Mouse (Mus musculus) MEL (cell line): ENCODE measurements at regions not wholly inside any gene's neighbourhood (a gene's known extent, or its start where the extent isn't known, plus 50 kb on each side); places are given as distances from the start of the nearest gene placed in this dataset.

Experiments used
- DNase-seq: peaks from one replicate; pipeline ENCODE4 v3.0.0; 2011; ENCODE audit warnings: low read depth, low spot score
- H3K27ac ChIP-seq: 2 replicates; pipeline ENCODE4 v1.5.1; 2012; ENCODE audit warnings: low read depth, mild to moderate bottlenecking, control low read depth, low read length, moderate library complexity; ENCODE audit not compliant: control insufficient read depth
- H3K27me3 ChIP-seq, 2 experiments: fragments of 150-350 bp in 1 of 2; sonication (generic) in 1 of 2; 2 replicates each; pipeline ENCODE4 v1.6.1; 2012; ENCODE audit warnings: low read length in 2 of 2, mild to moderate bottlenecking in 2 of 2, improper control_type of control experiment in 1 of 2, moderate library complexity in 1 of 2; ENCODE audit not compliant: insufficient read depth in 2 of 2, control insufficient read depth in 1 of 2
- H3K36me3 ChIP-seq, 2 experiments: 2 replicates each; pipeline ENCODE4 v1.6.1; 2012 to 2014; ENCODE audit warnings: low read length in 2 of 2, improper control_type of control experiment in 1 of 2, inconsistent platforms in 1 of 2, mild to moderate bottlenecking in 1 of 2; ENCODE audit not compliant: insufficient read depth in 2 of 2, control insufficient read depth in 1 of 2
- H3K4me1 ChIP-seq, 2 experiments: fragments of 150-350 bp in 1 of 2; sonication (generic) in 1 of 2; 2 replicates each; pipeline ENCODE4 v1.6.1; 2012; ENCODE audit warnings: low read length in 2 of 2, improper control_type of control experiment in 1 of 2, mild to moderate bottlenecking in 1 of 2; ENCODE audit not compliant: insufficient read depth in 2 of 2, control insufficient read depth in 1 of 2
- H3K4me3 ChIP-seq, 2 experiments: fragments of 150-350 bp in 1 of 2; sonication (generic) in 1 of 2; 2 replicates each; pipeline ENCODE4 v1.5.1; 2012; ENCODE audit warnings: low read depth in 2 of 2, low read length in 2 of 2, mild to moderate bottlenecking in 2 of 2, moderate library complexity in 2 of 2, control low read depth in 1 of 2, improper control_type of control experiment in 1 of 2; ENCODE audit not compliant: control insufficient read depth in 1 of 2, insufficient read depth in 1 of 2
- H3K79me2 ChIP-seq: 2 replicates; pipeline ENCODE4 v1.6.1; 2012; ENCODE audit warnings: mild to moderate bottlenecking, low read length, moderate library complexity; ENCODE audit not compliant: control insufficient read depth, poor library complexity, insufficient read depth
- H3K9ac ChIP-seq: 2 replicates; pipeline ENCODE4 v1.6.1; 2012; ENCODE audit warnings: low read depth, mild to moderate bottlenecking, control low read depth, low read length, moderate library complexity; ENCODE audit not compliant: control insufficient read depth, poor library complexity, severe bottlenecking
- H3K9me3 ChIP-seq: fragments of 150-350 bp; sonication (generic); replicated peaks from 2 replicates; pipeline ENCODE4 v1.6.1; 2012; ENCODE audit warnings: mild to moderate bottlenecking, low read length, improper control_type of control experiment, moderate library complexity; ENCODE audit not compliant: insufficient read depth
- BHLHE40 ChIP-seq: IDR thresholded peaks from 2 replicates; pipeline ENCODE4 v1.6.1; 2012; ENCODE audit warnings: low read depth, mild to moderate bottlenecking, inconsistent platforms, low read length, improper control_type of control experiment, borderline replicate concordance
- CHD2 ChIP-seq: IDR thresholded peaks from 2 replicates; pipeline ENCODE4 v1.6.1; 2011; ENCODE audit warnings: low read length, improper control_type of control experiment
- CTCF ChIP-seq, 3 experiments: IDR thresholded peaks in 2 of 3; conservative IDR thresholded peaks in 1 of 3; 2 replicates each; pipeline ENCODE4 v1.5.1; 2011 to 2012; ENCODE audit warnings: low read length in 3 of 3, low read depth in 2 of 3, mild to moderate bottlenecking in 2 of 3, improper control_type of control experiment in 1 of 3, inconsistent platforms in 1 of 3, mixed read lengths in 1 of 3, moderate library complexity in 1 of 3; ENCODE audit not compliant: control insufficient read depth in 1 of 3, insufficient read depth in 1 of 3, poor library complexity in 1 of 3, severe bottlenecking in 1 of 3
- EP300 ChIP-seq, 2 experiments: IDR thresholded peaks; 2 replicates each; pipeline ENCODE4 v1.6.1; 2011; ENCODE audit warnings: improper control_type of control experiment in 2 of 2, low read length in 2 of 2, low read depth in 1 of 2, mild to moderate bottlenecking in 1 of 2
- GATA1 ChIP-seq: IDR thresholded peaks from 2 replicates; pipeline ENCODE4 v1.6.1; 2011; ENCODE audit warnings: low read depth, low read length, improper control_type of control experiment
- JUND ChIP-seq: IDR thresholded peaks from 2 replicates; pipeline ENCODE4 v1.6.1; 2011; ENCODE audit warnings: low read depth, mild to moderate bottlenecking, improper control_type of control experiment, low read length
- KAT2A ChIP-seq: conservative IDR thresholded peaks from 2 replicates; pipeline ENCODE4 v1.6.1; 2012; ENCODE audit warnings: low read depth, low read length, improper control_type of control experiment, inconsistent platforms
- MAFK ChIP-seq: IDR thresholded peaks from 2 replicates; pipeline ENCODE4 v1.6.1; 2011; ENCODE audit warnings: low read depth, mild to moderate bottlenecking, low read length, improper control_type of control experiment, borderline replicate concordance
- MAX ChIP-seq: IDR thresholded peaks from 2 replicates; pipeline ENCODE4 v1.6.1; 2011; ENCODE audit warnings: low read length, improper control_type of control experiment
- MAZ ChIP-seq: IDR thresholded peaks from 2 replicates; pipeline ENCODE4 v1.6.1; 2012; ENCODE audit warnings: low read depth, mild to moderate bottlenecking, inconsistent platforms, low read length, improper control_type of control experiment
- MEF2A ChIP-seq: IDR thresholded peaks from 2 replicates; pipeline ENCODE4 v1.6.1; 2014; ENCODE audit warnings: low read depth, mild to moderate bottlenecking, inconsistent platforms, low read length, improper control_type of control experiment; ENCODE audit not compliant: poor library complexity, insufficient replicate concordance, severe bottlenecking; ENCODE audit errors: extremely low read depth
- MYB ChIP-seq: IDR thresholded peaks from 2 replicates; pipeline ENCODE4 v1.6.1; 2011; ENCODE audit warnings: mild to moderate bottlenecking, low read depth, low read length, improper control_type of control experiment
- NELFE ChIP-seq: IDR thresholded peaks from 2 replicates; pipeline ENCODE4 v1.6.1; 2011; ENCODE audit warnings: low read depth, low read length, improper control_type of control experiment
- SIN3A ChIP-seq: IDR thresholded peaks from 2 replicates; pipeline ENCODE4 v1.6.1; 2012; ENCODE audit warnings: low read length, improper control_type of control experiment, inconsistent platforms
- SMC3 ChIP-seq: IDR thresholded peaks from 2 replicates; pipeline ENCODE4 v1.6.1; 2011; ENCODE audit warnings: low read depth, low read length, improper control_type of control experiment
- TBP ChIP-seq: IDR thresholded peaks from 2 replicates; pipeline ENCODE4 v1.8.0; 2011; ENCODE audit warnings: low read depth, low read length, improper control_type of control experiment
- TCF12 ChIP-seq: IDR thresholded peaks from 2 replicates; pipeline ENCODE4 v1.6.1; 2014; ENCODE audit warnings: low read depth, mild to moderate bottlenecking, inconsistent platforms, low read length, improper control_type of control experiment, moderate library complexity
- USF1 ChIP-seq: IDR thresholded peaks from 2 replicates; pipeline ENCODE4 v1.6.1; 2014; ENCODE audit warnings: low read depth, mild to moderate bottlenecking, inconsistent platforms, low read length, improper control_type of control experiment, moderate library complexity
- ZC3H11A ChIP-seq: IDR thresholded peaks from 2 replicates; pipeline ENCODE4 v1.6.1; 2012; ENCODE audit warnings: low read depth, mild to moderate bottlenecking, inconsistent platforms, low read length, improper control_type of control experiment
- ZNF384 ChIP-seq: IDR thresholded peaks from 2 replicates; pipeline ENCODE4 v1.6.1; 2012; ENCODE audit warnings: low read depth, mild to moderate bottlenecking, inconsistent platforms, low read length, improper control_type of control experiment

- TF ChIP-seq BHLHE40: no peak
- no peak for TF ChIP-seq MYB
- TF ChIP-seq EP300 (IDR thresholded peaks at IDR 0.05; ENCODE audit: low read depth in 1 of 2, low read length in 2 of 2): no peak
- TF ChIP-seq TBP: no peak
- TF ChIP-seq NELFE: no peak
- no peak for TF ChIP-seq CHD2
- no peak for TF ChIP-seq USF1
- TF ChIP-seq MAX: no peak
- no peak for TF ChIP-seq GATA1
- no peak for TF ChIP-seq JUND
- no peak for TF ChIP-seq TCF12
- no peak for TF ChIP-seq MAZ
- TF ChIP-seq SIN3A: no peak
- no peak for TF ChIP-seq MEF2A
- no peak for TF ChIP-seq KAT2A
- TF ChIP-seq SMC3: no peak
- Histone ChIP-seq H3K36me3 (no peaks in the 10 kb centered on the region), H3K9me3 (no peaks in the 10 kb centered on the region)
Measured at GRCm38 (mm10) chr16:97234321-97234720, 63.8 kb upstream of the Dscam start.

DNA sequence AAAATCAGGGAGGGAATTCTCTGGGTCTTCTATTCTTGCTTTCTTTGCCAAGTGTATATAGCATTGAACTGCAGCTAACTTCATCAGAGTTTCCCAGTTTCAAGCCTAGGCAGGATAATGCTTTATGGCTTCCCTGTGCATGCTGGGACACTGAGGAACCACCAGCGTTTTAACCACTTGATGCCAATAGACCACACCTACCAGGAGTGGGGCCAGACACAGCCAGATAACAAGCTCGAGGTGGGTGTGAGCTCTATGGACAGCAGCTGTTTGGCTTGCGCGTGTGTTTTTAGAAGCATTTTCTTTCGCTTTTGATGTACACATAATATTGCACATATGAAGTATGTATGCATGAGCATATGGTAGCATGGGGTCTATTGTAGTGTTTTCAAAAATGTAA, 69.1 kb upstream of the Dscam start:
- TF ChIP-seq JUND (no peak), SMC3 (no peak), ZNF384 (no peak), CTCF (IDR thresholded peaks at IDR 0.05 in 2 of 3, conservative IDR thresholded peaks at IDR 0.05 in 1 of 3; ENCODE audit: control insufficient read depth in 1 of 3, insufficient read depth in 1 of 3, low read depth in 2 of 3, low read length in 3 of 3, poor library complexity in 1 of 3, severe bottlenecking in 1 of 3) (no peak), ZC3H11A (no peak), MAFK (no peak), USF1 (no peak)
- no peak overlapping the region for H3K27ac ChIP-seq
- H3K36me3 ChIP-seq: no peaks in the 10 kb centered on the region
- H3K4me3 ChIP-seq: no peak overlapping the region
- no peaks in the 10 kb centered on the region for H3K27me3 ChIP-seq
- no peak overlapping the region for H3K9ac ChIP-seq
- no peak for DNase-seq
- H3K9me3 ChIP-seq: no peaks in the 10 kb centered on the region
- no peaks in the 10 kb centered on the region for H3K4me1 ChIP-seq
- H3K79me2 ChIP-seq: no peaks in the 10 kb centered on the region

More at GRCm38 (mm10) chr16:97234321-97234720, 63.8 kb upstream of the Dscam start:
- Histone ChIP-seq H3K4me1 (no peaks in the 10 kb centered on the region), H3K79me2 (no peaks in the 10 kb centered on the region), H3K4me3 (no peak overlapping the region), H3K27me3 (no peaks in the 10 kb centered on the region), H3K9ac (no peak overlapping the region), H3K27ac (no peak overlapping the region)
- no peak for DNase-seq
